Mouse (Mus musculus) small intestine, adult 2 months (tissue): ENCODE results near the gene 9130230L23Rik. TPM values are rescaled to one million over a fixed set of nuclear protein-coding genes. Genes with fewer than 3 reads are reported as not detected.
"Not testable (repeated sequence)": the region's sequence is repeated elsewhere in the genome, so short reads cannot be mapped to it uniquely, and the experiment has no call there.

Experiments used
- H3K27ac ChIP-seq: fragments of 200-500 bp; 2 replicates; pipeline ENCODE4 v1.5.1; 2012; ENCODE audit warnings: low read depth, low read length, control low read depth, inconsistent platforms; ENCODE audit not compliant: insufficient read depth
- H3K27me3 ChIP-seq: fragments of 200-500 bp; 2 replicates; pipeline ENCODE4 v1.6.1; 2012; ENCODE audit warnings: mild to moderate bottlenecking, moderate library complexity, low read length, inconsistent platforms; ENCODE audit not compliant: control insufficient read depth, insufficient read depth
- H3K36me3 ChIP-seq: fragments of 200-500 bp; 2 replicates; pipeline ENCODE4 v1.6.1; 2012; ENCODE audit warnings: mild to moderate bottlenecking, low read length, control low read depth, inconsistent platforms; ENCODE audit not compliant: control insufficient read depth, insufficient read depth
- H3K4me1 ChIP-seq: fragments of 200-500 bp; 2 replicates; pipeline ENCODE4 v1.6.1; 2012; ENCODE audit warnings: low read length, inconsistent platforms, mixed read lengths; ENCODE audit not compliant: control insufficient read depth, insufficient read depth, insufficient read length
- H3K4me3 ChIP-seq: fragments of 200-500 bp; 2 replicates; pipeline ENCODE4 v1.5.1; 2012; ENCODE audit warnings: low read depth, mild to moderate bottlenecking, control low read depth, inconsistent platforms, low read length, moderate library complexity
- CTCF ChIP-seq: fragments of 200-500 bp; IDR thresholded peaks from 2 replicates; pipeline ENCODE4 v1.5.1; 2012; ENCODE audit warnings: low read depth, mild to moderate bottlenecking, control low read depth, inconsistent platforms, low read length, moderate library complexity, mixed read lengths; ENCODE audit not compliant: insufficient replicate concordance, insufficient read length; ENCODE audit errors: extremely low read depth
- POLR2A ChIP-seq: fragments of 200-500 bp; IDR thresholded peaks from 2 replicates; pipeline ENCODE4 v1.6.1; 2012; ENCODE audit warnings: low read depth, mild to moderate bottlenecking, control low read depth, inconsistent platforms, low read length, moderate library complexity
- WGBS: fragments of 180-500 bp; shearing (Covaris S2); methylation state at CpG from one replicate; pipeline ENCODE4 v1.1.7; 2018; 5-methylcytosine and 5-hydroxymethylcytosine counted together
- polyA plus RNA-seq: library from polyadenylated mRNA; depleted of rRNA; stranded (reverse); fragments of >200 nt; gene quantifications from 2 replicates; pipeline ENCODE4 v1.2.3, GENCODE M21; 2012

The 9130230L23Rik gene
- polyA plus RNA-seq, 1 experiment: 10.9 TPM

DNA sequence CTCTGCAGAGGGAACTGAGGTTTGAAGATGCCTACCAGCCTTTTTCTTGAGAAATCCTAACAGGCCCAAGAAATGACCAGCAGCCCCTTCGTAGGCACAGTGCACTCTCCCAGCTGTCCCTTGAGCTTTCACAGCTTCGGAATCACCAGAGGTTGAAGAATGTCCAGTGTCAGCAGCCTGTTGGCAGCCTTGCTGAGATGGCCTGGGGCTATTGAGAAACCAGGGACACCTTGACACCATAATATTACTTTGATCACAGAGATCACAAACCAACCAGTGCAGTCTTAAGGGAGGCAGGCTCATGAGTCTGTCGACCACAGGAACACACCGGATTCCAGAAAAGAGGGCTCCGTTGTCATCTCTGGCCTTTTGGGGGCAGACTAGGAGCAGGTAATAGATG lies 2.9 kb downstream of the 9130230L23Rik start:
- no peak for TF ChIP-seq CTCF
- TF ChIP-seq POLR2A: no peak
- 44% methylated on average over 5 of the region's 5 CpGs for WGBS
- peak overlapping the region; percentile 64 for H3K27ac ChIP-seq
- no peaks in the 10 kb centered on the region for H3K27me3 ChIP-seq
- H3K36me3 ChIP-seq: peaks cover 1% of the 10 kb centered on the region; the same call in 1 of the 2 replicates
- H3K4me3 ChIP-seq: no peak overlapping the region
- peaks cover 23% of the 10 kb centered on the region; the same call in 1 of the 2 replicates for H3K4me1 ChIP-seq

DNA sequence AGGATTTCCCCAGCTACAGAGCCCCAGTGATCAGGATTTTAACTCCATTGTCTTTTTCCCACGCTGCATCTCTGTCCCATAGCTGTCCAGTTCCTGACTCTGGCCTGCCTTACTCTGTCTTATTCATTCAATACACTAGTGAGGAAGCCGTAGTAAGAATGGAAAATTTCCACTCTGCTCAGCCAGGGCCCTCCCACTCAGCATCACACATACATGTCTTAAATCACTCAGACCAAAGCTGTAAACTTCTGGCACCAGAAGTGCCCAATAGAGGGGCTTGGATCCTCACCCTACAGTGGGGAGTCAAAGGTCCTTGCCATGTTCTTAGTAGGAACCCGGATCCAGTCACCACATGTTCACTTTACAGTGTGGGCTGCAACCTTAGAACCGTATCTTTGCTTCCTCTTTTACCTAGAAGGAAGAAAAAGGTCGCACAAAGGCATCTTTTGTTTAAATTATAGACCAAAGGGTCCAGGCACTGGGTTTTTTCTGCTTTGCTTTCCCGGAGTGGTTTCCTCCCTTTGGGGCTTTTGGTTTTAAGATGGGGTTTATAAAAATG lies 3.4 kb downstream of the 9130230L23Rik start:
- WGBS: 12% methylated on average over 6 of the region's 6 CpGs
- no peak overlapping the region for H3K4me3 ChIP-seq
- peaks cover 26% of the 10 kb centered on the region; the same call in 1 of the 2 replicates for H3K4me1 ChIP-seq
- H3K36me3 ChIP-seq: peaks cover 1% of the 10 kb centered on the region; the same call in 1 of the 2 replicates
- TF ChIP-seq CTCF: no peak
- TF ChIP-seq POLR2A: no peak
- no peaks in the 10 kb centered on the region for H3K27me3 ChIP-seq
- peak overlapping the region; percentile 64 for H3K27ac ChIP-seq

GRCm38 (mm10) chr5:66000074-66000473 lies 4.0 kb downstream of the 9130230L23Rik start:
- Histone ChIP-seq H3K36me3 (peaks cover 1% of the 10 kb centered on the region; the same call in 1 of the 2 replicates), H3K27me3 (no peaks in the 10 kb centered on the region), H3K27ac (peak overlapping the region; percentile 38; the same call in 1 of the 2 replicates), H3K4me1 (peaks cover 26% of the 10 kb centered on the region; the same call in 1 of the 2 replicates), H3K4me3 (no peak overlapping the region)
- WGBS: 25% methylated on average over 7 of the region's 7 CpGs
- TF ChIP-seq POLR2A (no peak), CTCF (no peak)

DNA sequence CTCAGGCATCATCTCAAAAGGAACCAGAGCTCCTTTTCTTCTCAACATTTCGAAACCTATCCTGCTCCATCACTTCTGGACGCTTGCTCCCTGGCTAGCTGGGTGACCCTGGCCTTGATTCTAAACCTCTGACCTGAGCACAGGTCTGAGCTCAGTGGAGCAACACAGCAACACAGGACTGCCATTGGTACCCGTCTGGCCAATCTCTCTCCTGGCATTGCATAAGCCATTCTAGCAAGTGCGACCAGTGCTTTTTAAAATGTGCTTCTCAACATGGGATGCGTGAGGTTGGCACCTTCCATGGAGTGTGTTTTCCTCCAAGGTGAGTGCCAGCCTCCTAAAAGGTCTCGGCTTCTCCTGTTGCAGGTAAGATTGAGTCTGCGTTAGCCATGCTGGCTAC lies 5.0 kb downstream of the 9130230L23Rik start:
- Histone ChIP-seq H3K4me3 (no peak overlapping the region), H3K4me1 (peaks cover 32% of the 10 kb centered on the region; the same call in 1 of the 2 replicates), H3K27me3 (no peaks in the 10 kb centered on the region), H3K36me3 (peaks cover 1% of the 10 kb centered on the region; the same call in 1 of the 2 replicates), H3K27ac (no peak overlapping the region)
- TF ChIP-seq CTCF: no peak
- no peak for TF ChIP-seq POLR2A
- 49% methylated on average over 7 of the region's 7 CpGs for WGBS

DNA sequence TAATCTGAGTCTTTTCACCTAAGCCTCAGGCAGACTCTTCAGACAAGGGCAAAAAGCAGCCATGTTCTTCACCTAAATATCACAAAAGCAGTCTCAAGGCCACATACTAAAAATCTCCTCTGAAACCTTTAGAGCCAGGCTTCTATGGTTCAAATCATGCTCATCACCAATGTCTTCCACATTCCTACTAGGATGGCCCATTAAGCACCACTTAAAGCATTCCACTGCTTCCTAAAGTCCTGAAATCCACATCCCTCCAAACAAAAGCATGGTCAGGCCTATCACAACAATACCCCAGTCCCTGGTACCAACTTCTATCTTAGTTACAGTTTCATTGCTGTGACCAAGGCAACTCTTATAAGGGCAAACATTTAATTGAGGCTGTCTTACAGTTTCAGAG lies 6.3 kb downstream of the 9130230L23Rik start:
- Histone ChIP-seq H3K4me3 (no peak overlapping the region), H3K27ac (no peak overlapping the region), H3K36me3 (peaks cover 1% of the 10 kb centered on the region; the same call in 1 of the 2 replicates), H3K4me1 (peaks cover 33% of the 10 kb centered on the region; the same call in 1 of the 2 replicates), H3K27me3 (no peaks in the 10 kb centered on the region)
- TF ChIP-seq POLR2A (no peak), CTCF (no peak)

DNA sequence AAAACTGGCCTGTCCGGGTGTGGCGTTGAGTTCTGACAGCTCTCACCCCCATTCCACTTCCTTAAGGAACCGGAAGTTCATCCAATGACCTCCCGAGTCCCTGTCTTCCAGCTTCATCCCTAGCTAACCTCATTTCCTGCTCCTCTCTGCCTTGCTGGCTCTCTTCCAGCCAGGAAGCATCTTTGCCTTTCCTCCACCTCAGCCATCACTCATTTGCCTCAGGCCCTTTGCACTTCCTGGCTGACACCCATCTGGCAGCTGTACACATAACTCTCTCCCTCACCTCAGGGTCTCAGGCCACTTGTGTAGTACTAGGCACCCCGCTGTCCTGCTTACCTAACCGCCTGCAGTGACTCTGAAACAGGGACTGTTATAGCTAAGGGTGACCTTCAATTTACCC lies 9.4 kb downstream of the 9130230L23Rik start:
- no peaks in the 10 kb centered on the region for H3K27me3 ChIP-seq
- H3K4me1 ChIP-seq: peaks cover 36% of the 10 kb centered on the region; the same call in 1 of the 2 replicates
- TF ChIP-seq POLR2A (no peak), CTCF (no peak)
- H3K36me3 ChIP-seq: no peaks in the 10 kb centered on the region
- WGBS: 43% methylated on average over 6 of the region's 6 CpGs
- no peak overlapping the region for H3K4me3 ChIP-seq
- peak overlapping the region; percentile 79 for H3K27ac ChIP-seq

- peaks cover 35% of the 10 kb centered on the region; the same call in 1 of the 2 replicates for H3K4me1 ChIP-seq
- H3K27me3 ChIP-seq: no peaks in the 10 kb centered on the region
- H3K27ac ChIP-seq: peak overlapping the region; percentile 99
- TF ChIP-seq POLR2A (no peak), CTCF (no peak)
- 30% methylated on average over 2 of the region's 2 CpGs for WGBS
- H3K4me3 ChIP-seq: no peak overlapping the region
- no peaks in the 10 kb centered on the region for H3K36me3 ChIP-seq
These were observed 12.9 kb downstream of the 9130230L23Rik start for GRCm38 (mm10) chr5:65991191-65991590.

GRCm38 (mm10) chr5:65987004-65987403 lies 17.1 kb downstream of the 9130230L23Rik start:
- not testable (repeated sequence) for H3K27ac ChIP-seq, H3K27me3 ChIP-seq, H3K36me3 ChIP-seq, H3K4me3 ChIP-seq
- 78% methylated on average over 3 of the region's 3 CpGs for WGBS
- peaks cover 22% of the 10 kb centered on the region; the same call in 1 of the 2 replicates for H3K4me1 ChIP-seq
